Mouse (Mus musculus) G1E (cell line): ENCODE measurements around the gene Nme9. TPM values are rescaled to one million over a fixed set of nuclear protein-coding genes. Genes with fewer than 3 reads are reported as not detected.

ENCODE experiments used
- ATAC-seq: 2 replicates; pipeline ENCODE4 v1.8.0; 2016; ENCODE audit warnings: mild to moderate bottlenecking; ENCODE audit not compliant: insufficient number of reproducible peaks, poor library complexity, low FRiP score, severe bottlenecking; ENCODE audit errors: extremely low read depth
- DNase-seq: peaks from one replicate; pipeline ENCODE4 v3.0.0; 2012; ENCODE audit warnings: low spot score
- H3K27me3 ChIP-seq: 2 replicates; pipeline ENCODE4 v1.6.1; 2012; ENCODE audit warnings: mild to moderate bottlenecking, low read length, inconsistent platforms; ENCODE audit not compliant: insufficient read depth
- H3K36me3 ChIP-seq: replicated peaks from 2 replicates; pipeline ENCODE3; 2012; ENCODE audit warnings: mild to moderate bottlenecking, inconsistent platforms
- H3K4me1 ChIP-seq: 2 replicates; pipeline ENCODE4 v1.6.1; 2012; ENCODE audit warnings: low read depth, low read length, inconsistent platforms, mixed read lengths; ENCODE audit not compliant: insufficient read depth
- H3K4me3 ChIP-seq: 2 replicates; pipeline ENCODE4 v1.5.1; 2012; ENCODE audit warnings: low read depth, mild to moderate bottlenecking, inconsistent platforms, low read length, moderate library complexity, mixed read lengths
- H3K9me3 ChIP-seq: replicated peaks from 2 replicates; pipeline ENCODE4 v1.6.1; 2012; ENCODE audit warnings: inconsistent platforms
- CTCF ChIP-seq: IDR thresholded peaks from 2 replicates; pipeline ENCODE4 v1.5.1; 2012; ENCODE audit warnings: low read depth, low read length, inconsistent platforms, mixed read lengths
- GATA1 ChIP-seq: IDR thresholded peaks from 2 replicates; pipeline ENCODE4 v1.6.1; 2012; ENCODE audit warnings: borderline replicate concordance, low read length, inconsistent platforms, mixed read lengths
- GATA2 ChIP-seq: IDR thresholded peaks from 2 replicates; pipeline ENCODE4 v1.6.1; 2012; ENCODE audit warnings: low read depth, low read length, inconsistent platforms, borderline replicate concordance
- POLR2AphosphoS5 ChIP-seq: IDR thresholded peaks from 2 replicates; pipeline ENCODE4 v1.6.1; 2012; ENCODE audit warnings: low read depth, low read length, inconsistent platforms; ENCODE audit not compliant: insufficient replicate concordance
- TAL1 ChIP-seq: conservative IDR thresholded peaks from 2 replicates; pipeline ENCODE4 v1.6.1; 2012; ENCODE audit warnings: low read depth, low read length, inconsistent platforms, mixed read lengths
- polyA plus RNA-seq: library from polyadenylated mRNA; stranded (reverse); fragments of >175 nt; gene quantifications from 2 replicates; pipeline ENCODE4 v1.2.3, GENCODE M21; 2012
- total RNA-seq, 2 experiments: library from RNA; stranded (forward) in 1 of 2; stranded (reverse) in 1 of 2; fragments of 200-1000 nt in 1 of 2; fragments of >200 nt in 1 of 2; fragmentation: Nextera tagmentation in 1 of 2; gene quantifications; 2 replicates each; pipeline ENCODE4 v1.2.3; 2014 to 2017

Gene Nme9
- total and polyA plus RNA-seq, 3 experiments, result not detected

- H3K4me1 ChIP-seq, result peaks cover 48% of the 10 kb centered on the region
- H3K36me3 ChIP-seq, result no peaks in the 10 kb centered on the region
- ATAC-seq (no peak), DNase-seq (no peak)
- H3K4me3 ChIP-seq, result no peak overlapping the region
- H3K9me3 ChIP-seq, result no peaks in the 10 kb centered on the region
- peaks cover 27% of the 10 kb centered on the region for H3K27me3 ChIP-seq
- TF ChIP-seq GATA2 (no peak), CTCF (no peak), GATA1 (no peak), TAL1 (no peak)
These were observed 21.4 kb upstream of the Nme9 start for GRCm38 (mm10) chr9:99429845-99430244.

GRCm38 (mm10) chr9:99430806-99431205, 20.5 kb upstream of the Nme9 start:
- Histone ChIP-seq H3K27me3 (peaks cover 25% of the 10 kb centered on the region), H3K9me3 (no peaks in the 10 kb centered on the region), H3K4me3 (no peak overlapping the region), H3K36me3 (no peaks in the 10 kb centered on the region), H3K4me1 (peaks cover 55% of the 10 kb centered on the region)
- ATAC-seq (no peak), DNase-seq (no peak)
- TF ChIP-seq GATA1 (no peak), TAL1 (no peak), GATA2 (no peak), CTCF (no peak), POLR2AphosphoS5 (no peak)

GRCm38 (mm10) chr9:99431346-99431745, 19.9 kb upstream of the Nme9 start:
- no peak for DNase-seq
- no peak for TF ChIP-seq GATA1
- TF ChIP-seq GATA2, result no peak
- no peak for TF ChIP-seq CTCF
- no peak for TF ChIP-seq POLR2AphosphoS5
- Histone ChIP-seq H3K4me3 (no peak overlapping the region), H3K4me1 (peaks cover 59% of the 10 kb centered on the region), H3K9me3 (peaks cover 2% of the 10 kb centered on the region; the same call in 1 of the 2 replicates), H3K36me3 (no peaks in the 10 kb centered on the region), H3K27me3 (peaks cover 27% of the 10 kb centered on the region)
- ATAC-seq, result no peak

GRCm38 (mm10) chr9:99431963-99432362, 19.3 kb upstream of the Nme9 start:
- H3K27me3 ChIP-seq, result peaks cover 29% of the 10 kb centered on the region
- ATAC-seq (no peak), DNase-seq (no peak)
- no peaks in the 10 kb centered on the region for H3K36me3 ChIP-seq
- peaks cover 64% of the 10 kb centered on the region for H3K4me1 ChIP-seq
- H3K4me3 ChIP-seq, result no peak overlapping the region
- H3K9me3 ChIP-seq, result peaks cover 6% of the 10 kb centered on the region; the same call in 1 of the 2 replicates
- TF ChIP-seq GATA2, result no peak
- TF ChIP-seq TAL1, result no peak
- no peak for TF ChIP-seq CTCF
- TF ChIP-seq POLR2AphosphoS5, result no peak
- no peak for TF ChIP-seq GATA1

- Histone ChIP-seq H3K27me3 (peaks cover 32% of the 10 kb centered on the region), H3K36me3 (no peaks in the 10 kb centered on the region), H3K4me1 (peaks cover 65% of the 10 kb centered on the region), H3K4me3 (no peak overlapping the region; the same call in 1 of the 2 replicates), H3K9me3 (peaks cover 6% of the 10 kb centered on the region; the same call in 1 of the 2 replicates)
- peak; percentile 64 for DNase-seq
- peak; percentile 96 for ATAC-seq
- TF ChIP-seq TAL1 (peak; percentile 76), GATA1 (no peak)
These were observed 18.8 kb upstream of the Nme9 start for GRCm38 (mm10) chr9:99432478-99432877.

GRCm38 (mm10) chr9:99434892-99435618, 16.2 kb upstream of the Nme9 start:
- H3K36me3 ChIP-seq, result no peaks in the 10 kb centered on the region
- peaks cover 66% of the 10 kb centered on the region for H3K4me1 ChIP-seq
- ATAC-seq (no peak), DNase-seq (no peak)
- TF ChIP-seq TAL1 (no peak), GATA1 (no peak), POLR2AphosphoS5 (no peak), GATA2 (no peak), CTCF (no peak)
- H3K27me3 ChIP-seq, result peaks cover 39% of the 10 kb centered on the region
- no peak overlapping the region for H3K4me3 ChIP-seq
- peaks cover 6% of the 10 kb centered on the region; the same call in 1 of the 2 replicates for H3K9me3 ChIP-seq
